Comparison of ENCODE assay signal across 11 mouse cellular contexts in genomic region chr9:122064937-122065673, GRCm38 (mm10). TPM values are rescaled to one million over a fixed set of nuclear protein-coding genes. Genes with fewer than 3 reads are reported as not detected.
A peak's percentile ranks its signal among the peaks of the same experiment; 100 is the strongest.
DNase-seq lines count a peak whose midpoint lies in the region; ATAC-seq lines count a peak whose summit lies in the region.
"Had no signal": no experiment of that assay in that cellular context is flagged by ENCODE, and none has a peak within 500 bp of the region (broad histone marks: within the 10 kb centered on the region; RNA-seq: fewer than 3 reads in every experiment).

No protein-coding gene starts in this region.

- no peaks in the 10 kb centered on the region for H3K9me3 ChIP-seq in hindbrain, embryonic 12.5 days (replicated peaks)
- H3K9me3 ChIP-seq: embryonic facial prominence, embryonic 12.5 days; hindbrain, embryonic 13.5 days; limb, embryonic 12.5 days had no signal

- no peak overlapping the region for H3K4me3 ChIP-seq in hindbrain, embryonic 12.5 days
- H3K4me3 ChIP-seq: embryonic facial prominence, embryonic 12.5 days; hindbrain, embryonic 13.5 days; limb, embryonic 12.5 days had no signal

- no peak for ATAC-seq in hindbrain, embryonic 12.5 days (ENCODE audit: low FRiP score)

- H3K27me3 ChIP-seq in hindbrain, embryonic 12.5 days: no peaks in the 10 kb centered on the region
- H3K27me3 ChIP-seq: embryonic facial prominence, embryonic 12.5 days; hindbrain, embryonic 13.5 days; limb, embryonic 12.5 days had no signal

- intact Hi-C loops in gastrocnemius, postnatal 14 days (cut with DNase I; ENCODE audit: low total_unique reads): no loop called here
- intact Hi-C loops in gastrocnemius, postnatal 36 days (cut with DNase I): no loop called here

- H3K4me1 ChIP-seq in hindbrain, embryonic 12.5 days: no peaks in the 10 kb centered on the region
- H3K4me1 ChIP-seq: embryonic facial prominence, embryonic 12.5 days; hindbrain, embryonic 13.5 days; limb, embryonic 12.5 days had no signal

- WGBS in hindbrain, embryonic 12.5 days: 80% methylated on average over 13 of the region's 13 CpGs

- H3K36me3 ChIP-seq in hindbrain, embryonic 12.5 days: no peaks in the 10 kb centered on the region
- H3K36me3 ChIP-seq: embryonic facial prominence, embryonic 12.5 days; hindbrain, embryonic 13.5 days; limb, embryonic 12.5 days had no signal

- peak; percentile 12 for DNase-seq in gastrocnemius, postnatal 14 days
- DNase-seq in gastrocnemius, postnatal 36 days: no peak
- peak; percentile 65 to 92 for DNase-seq in heart, adult 18-20 months
- peak; percentile 76 for DNase-seq in kidney, adult 11 months
- peak; percentile 57 for DNase-seq in lung, postnatal 10 days
- no peak for DNase-seq in right cerebral cortex, postnatal 4 days
- no peak for DNase-seq in retina, embryonic 14.5 days (ENCODE audit: low spot score)

- no peak overlapping the region for H3K9ac ChIP-seq in hindbrain, embryonic 12.5 days
- H3K9ac ChIP-seq: embryonic facial prominence, embryonic 12.5 days; hindbrain, embryonic 13.5 days; limb, embryonic 12.5 days had no signal

- no peak overlapping the region for H3K27ac ChIP-seq in hindbrain, embryonic 12.5 days
- H3K27ac ChIP-seq: embryonic facial prominence, embryonic 12.5 days; hindbrain, embryonic 13.5 days; limb, embryonic 12.5 days had no signal

- H3K4me2 ChIP-seq in hindbrain, embryonic 12.5 days (replicated peaks): no peak overlapping the region
- H3K4me2 ChIP-seq: embryonic facial prominence, embryonic 12.5 days; hindbrain, embryonic 13.5 days; limb, embryonic 12.5 days had no signal

RNA-seq across cellular contexts. Expression of gene Snrk, which starts 52.0 kb away (rescaled TPM):
- 10 to 100 TPM; 53.5 to 93.5 TPM for total RNA-seq in gastrocnemius, postnatal 14 days (2021)
- total RNA-seq in gastrocnemius, postnatal 36 days (2021): 10 to 100 TPM; 54.0 to 66.3 TPM
- total RNA-seq in heart, adult 18-20 months (2021): 100 to 1,000 TPM; 163 to 170 TPM
- 55.7 and 57.8 TPM in 2 replicates for polyA plus RNA-seq in hindbrain, embryonic 12.5 days (2016; fragmentation: Nextera tagmentation; extraction: Ambion mirVana)

Comparison
In these comparisons a context has a peak if more than half of its experiments do, and no peak if none do; other contexts are left out.
1. DNase-seq: peak in gastrocnemius, postnatal 14 days (single experiment), heart, adult 18-20 months (2 of 2), kidney, adult 11 months (single experiment) and lung, postnatal 10 days (single experiment); none in gastrocnemius, postnatal 36 days (0 of 2), right cerebral cortex, postnatal 4 days (single experiment) and retina, embryonic 14.5 days (single experiment).